Mouse (Mus musculus): ENCODE measurements around the gene Metrnl. TPM values are rescaled to one million over a fixed set of nuclear protein-coding genes. Genes with fewer than 3 reads are reported as not detected.

Gene Metrnl
- 1.9 and 4.3 TPM in 2 replicates for polyA plus RNA-seq (2012; ENCODE audit: low replicate concordance)

DNA sequence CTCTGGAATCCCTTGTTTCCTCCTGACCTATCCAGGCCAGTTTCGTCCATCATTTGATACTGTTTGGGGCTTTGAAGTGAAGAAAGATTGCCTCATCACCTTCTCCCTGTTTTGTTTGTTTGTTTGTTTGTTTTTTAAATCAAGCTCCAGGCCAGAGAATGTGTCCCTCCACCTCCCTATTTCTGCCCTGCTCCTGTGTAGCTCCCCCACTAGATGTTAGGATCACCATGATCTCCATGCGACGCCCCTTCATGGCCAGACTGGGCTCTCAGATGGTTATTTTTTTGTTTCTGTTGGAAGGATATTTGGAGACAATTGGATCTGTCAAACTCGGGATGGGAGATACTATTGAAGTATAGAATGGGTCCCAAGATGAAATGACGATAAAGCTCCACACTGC is at the start of gene Metrnl:
Metrnl (plus strand) TSS at position 301 of the 400 bp plus-strand sequence.

DNA sequence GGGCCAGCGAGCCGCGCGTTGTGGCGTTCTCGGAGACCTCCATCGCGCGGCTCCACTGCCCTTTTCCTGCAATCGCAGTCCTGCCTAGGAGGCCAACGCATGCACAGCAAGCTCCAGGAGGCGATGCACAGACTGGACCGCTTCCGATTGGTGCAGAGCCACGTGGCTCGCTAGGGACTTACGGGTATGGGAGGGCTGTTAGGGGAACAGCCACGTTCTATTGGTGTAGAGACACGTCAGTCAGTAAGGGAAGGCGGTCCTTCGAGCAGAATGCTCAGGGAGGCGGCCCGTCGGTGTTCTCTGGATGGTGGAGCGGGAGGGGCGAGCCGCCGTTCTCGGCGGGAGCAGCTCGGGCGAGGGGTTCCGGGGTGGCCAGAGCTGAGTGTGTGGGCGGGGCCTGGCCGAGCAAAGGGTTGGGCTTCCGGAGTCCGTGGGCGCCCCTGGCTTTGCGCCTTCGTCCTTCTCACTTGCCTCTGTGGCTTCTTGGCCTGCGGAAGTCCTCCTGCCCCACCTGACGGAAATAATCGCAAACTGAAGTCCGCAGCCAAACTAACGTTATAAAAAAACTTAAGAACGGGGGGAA is 28.3 kb upstream of the Metrnl start, which contains the start of gene B3gntl1:
B3gntl1 (minus strand) TSS at position 164 of the 583 bp plus-strand sequence.

Other genes starting within 250 kb of the Metrnl start
- gene Tbcd, start 249.6 kb upstream of the Metrnl start, polyA plus RNA-seq (2012; ENCODE audit: low replicate concordance): 2.5 and 2.9 TPM in 2 replicates
- gene Zfp750, start 182.2 kb upstream of the Metrnl start, polyA plus RNA-seq (2012; ENCODE audit: low replicate concordance): 0.14 and 0.62 TPM in 2 replicates
- gene B3gntl1, start 28.4 kb upstream of the Metrnl start, polyA plus RNA-seq (2012; ENCODE audit: low replicate concordance): 0.57 and 1.8 TPM in 2 replicates
- gene Ptchd3, start 128.7 kb downstream of the Metrnl start, polyA plus RNA-seq (2012; ENCODE audit: low replicate concordance): not detected in 2 replicates

Data from leukemia stem cell, adult 10-12 weeks (primary cell).